ENCODE assay signal across 10 mouse cellular contexts in the genomic region with DNA sequence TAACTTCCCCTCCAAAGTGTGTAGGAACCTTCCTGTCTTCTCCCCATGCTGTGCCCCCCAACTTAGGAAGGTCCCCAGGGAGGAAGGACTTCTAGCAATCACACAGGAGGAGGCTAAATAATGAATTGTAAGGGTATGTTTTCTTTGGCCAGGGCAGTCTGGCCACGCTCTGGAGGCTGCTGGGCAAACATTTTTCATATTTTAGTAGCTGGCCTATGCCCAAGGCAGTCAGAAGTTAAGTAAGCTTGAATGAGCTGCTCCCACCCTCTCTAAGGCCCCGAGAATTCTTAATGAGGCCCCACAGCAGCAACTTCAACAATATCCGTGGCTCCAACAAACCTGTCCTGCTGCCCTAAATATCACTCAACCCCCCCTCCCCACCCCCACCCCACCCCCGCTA. TPM values are rescaled to one million over a fixed set of nuclear protein-coding genes. Genes with fewer than 3 reads are reported as not detected.
DNase-seq lines count a peak whose midpoint lies in the region; ATAC-seq and TF ChIP-seq lines count a peak whose summit lies in the region.
"Had no signal": no experiment of that assay in that cellular context is flagged by ENCODE, and none has a peak within 500 bp of the region (broad histone marks: within the 10 kb centered on the region; RNA-seq: fewer than 3 reads in every experiment).

No protein-coding gene starts in this region.

- DNase-seq in forebrain, embryonic 11.5 days (ENCODE audit: low spot score): no peak
- peak; percentile 35 for DNase-seq in 3134 (ENCODE audit: extremely low read depth, insufficient read length, low spot score)
- no peak for DNase-seq in limb, embryonic 10.5 days (ENCODE audit: low spot score)
- DNase-seq in thymus, adult 2 months: no peak
- no peak for DNase-seq in left cerebral cortex, adult 18-20 months (ENCODE audit: low spot score in 2 of 2)
- no peak for DNase-seq in frontal cortex, postnatal 25 days (ENCODE audit: low spot score in 2 of 2)

- no peak overlapping the region for H3K4me3 ChIP-seq in forebrain, embryonic 13.5 days
- no peak overlapping the region for H3K4me3 ChIP-seq in forebrain, embryonic 11.5 days (ENCODE audit: low read depth, low read length)
- no peak overlapping the region for H3K4me3 ChIP-seq in embryonic facial prominence, embryonic 15.5 days (replicated peaks)
- H3K4me3 ChIP-seq in limb, embryonic 10.5 days: peak overlapping the region; percentile 21
- no peak overlapping the region for H3K4me3 ChIP-seq in thymus, adult 2 months (ENCODE audit: control insufficient read depth, insufficient read depth, low read length)

- H3K9me3 ChIP-seq in forebrain, embryonic 13.5 days (replicated peaks): no peaks in the 10 kb centered on the region
- H3K9me3 ChIP-seq in forebrain, embryonic 11.5 days (ENCODE audit: control insufficient read depth, low read length): no peaks in the 10 kb centered on the region
- no peaks in the 10 kb centered on the region for H3K9me3 ChIP-seq in embryonic facial prominence, embryonic 15.5 days (replicated peaks)
- H3K9me3 ChIP-seq in limb, embryonic 10.5 days (replicated peaks): no peaks in the 10 kb centered on the region

- H3K4me2 ChIP-seq in forebrain, embryonic 13.5 days: no peak overlapping the region
- H3K4me2 ChIP-seq in forebrain, embryonic 11.5 days (ENCODE audit: low read depth, low read length, severe bottlenecking): no peak overlapping the region
- H3K4me2 ChIP-seq in embryonic facial prominence, embryonic 15.5 days (replicated peaks): peak overlapping the region; percentile 15; the same call in 1 of the 2 replicates

- TF ChIP-seq CTCF in thymus, adult 2 months (IDR thresholded peaks at IDR 0.05; ENCODE audit: borderline replicate concordance, control insufficient read depth, extremely low read depth, insufficient read depth, low read length, poor library complexity): no peak

- WGBS in forebrain, embryonic 13.5 days: 20% methylated on average over 4 of the region's 4 CpGs
- 41% methylated on average over 4 of the region's 4 CpGs for WGBS in forebrain, embryonic 11.5 days
- WGBS in embryonic facial prominence, embryonic 15.5 days: 23% methylated on average over 4 of the region's 4 CpGs
- 29% methylated on average over 4 of the region's 4 CpGs for WGBS in limb, embryonic 10.5 days
- 87% methylated on average over 4 of the region's 4 CpGs for WGBS in thymus, adult 2 months

- no peak for ATAC-seq in forebrain, embryonic 13.5 days
- ATAC-seq in forebrain, embryonic 11.5 days (replicated peaks; ENCODE audit: low FRiP score): no peak
- no peak for ATAC-seq in embryonic facial prominence, embryonic 15.5 days (ENCODE audit: insufficient number of reproducible peaks, low FRiP score, low TSS enrichment, low read depth)
- ATAC-seq: inflammation-experienced regulatory T-cells, adult 6 months had no signal

- no peak for TF ChIP-seq POLR2A in thymus, adult 2 months (IDR thresholded peaks at IDR 0.05; ENCODE audit: control insufficient read depth, extremely low read depth, insufficient read depth, low read length, poor library complexity)

- H3K36me3 ChIP-seq in forebrain, embryonic 13.5 days (ENCODE audit: poor library complexity, severe bottlenecking): no peaks in the 10 kb centered on the region; the same call in 1 of the 2 replicates
- no peaks in the 10 kb centered on the region for H3K36me3 ChIP-seq in forebrain, embryonic 11.5 days (ENCODE audit: control insufficient read depth, insufficient read depth, low read length)
- H3K36me3 ChIP-seq in embryonic facial prominence, embryonic 15.5 days: no peaks in the 10 kb centered on the region
- peaks cover 30% of the 10 kb centered on the region for H3K36me3 ChIP-seq in limb, embryonic 10.5 days
- no peaks in the 10 kb centered on the region for H3K36me3 ChIP-seq in thymus, adult 2 months (ENCODE audit: control insufficient read depth, insufficient read depth, low read length)

- peak overlapping the region; percentile 20; the same call in 1 of the 2 replicates for H3K27ac ChIP-seq in forebrain, embryonic 13.5 days
- H3K27ac ChIP-seq in forebrain, embryonic 11.5 days (ENCODE audit: low read depth, low read length): no peak overlapping the region
- peak overlapping the region; percentile 73 for H3K27ac ChIP-seq in embryonic facial prominence, embryonic 15.5 days (replicated peaks)
- peak overlapping the region; percentile 78 for H3K27ac ChIP-seq in limb, embryonic 10.5 days
- H3K27ac ChIP-seq in thymus, adult 2 months (ENCODE audit: control insufficient read depth, insufficient read depth, low read length): no peak overlapping the region; the same call in 1 of the 2 replicates
- H3K27ac ChIP-seq: macrophage had no signal

- H3K9ac ChIP-seq in forebrain, embryonic 13.5 days: no peak overlapping the region
- H3K9ac ChIP-seq in forebrain, embryonic 11.5 days (ENCODE audit: low read length): no peak overlapping the region
- no peak overlapping the region for H3K9ac ChIP-seq in embryonic facial prominence, embryonic 15.5 days

- H3K27me3 ChIP-seq in forebrain, embryonic 13.5 days: no peaks in the 10 kb centered on the region
- H3K27me3 ChIP-seq in forebrain, embryonic 11.5 days (ENCODE audit: control insufficient read depth, insufficient read depth, low read length): no peaks in the 10 kb centered on the region
- no peaks in the 10 kb centered on the region for H3K27me3 ChIP-seq in embryonic facial prominence, embryonic 15.5 days
- no peaks in the 10 kb centered on the region for H3K27me3 ChIP-seq in limb, embryonic 10.5 days (ENCODE audit: low read depth, poor library complexity, severe bottlenecking)
- H3K27me3 ChIP-seq in thymus, adult 2 months (ENCODE audit: control insufficient read depth, insufficient read depth, low read length): no peaks in the 10 kb centered on the region

- peaks cover 49% of the 10 kb centered on the region for H3K4me1 ChIP-seq in forebrain, embryonic 13.5 days
- peaks cover 23% of the 10 kb centered on the region for H3K4me1 ChIP-seq in forebrain, embryonic 11.5 days (replicated peaks; ENCODE audit: control insufficient read depth, insufficient read depth, low read length)
- peaks cover 83% of the 10 kb centered on the region for H3K4me1 ChIP-seq in embryonic facial prominence, embryonic 15.5 days
- peaks cover 84% of the 10 kb centered on the region for H3K4me1 ChIP-seq in limb, embryonic 10.5 days
- H3K4me1 ChIP-seq in thymus, adult 2 months (replicated peaks; ENCODE audit: control insufficient read depth, insufficient read depth, low read length): peaks cover 3% of the 10 kb centered on the region; the same call in 1 of the 2 replicates

RNA-seq across cellular contexts. Expression of a gene that starts 16.5 kb away (rescaled TPM):
- polyA plus RNA-seq in forebrain, embryonic 13.5 days (2015; fragmentation: Nextera tagmentation; extraction: Ambion mirVana): 32.5 and 35.3 TPM in 2 replicates
- 40.8 and 43.3 TPM in 2 replicates for polyA plus RNA-seq in forebrain, embryonic 11.5 days (2014; fragmentation: Nextera tagmentation; extraction: Ambion mirVana)
- polyA plus RNA-seq in embryonic facial prominence, embryonic 15.5 days (2015; fragmentation: Nextera tagmentation; extraction: Ambion mirVana): 156 and 161 TPM in 2 replicates
- 102 and 142 TPM in 2 replicates for polyA plus RNA-seq in limb, embryonic 10.5 days (2016; fragmentation: Nextera tagmentation; extraction: Ambion mirVana)
- polyA plus RNA-seq in thymus, adult 2 months (2012; rRNA removed): 11.9 and 15.8 TPM in 2 replicates
- 10 to 100 TPM in 1 of 2 experiments, 1 to 10 TPM in 1; 9.5 to 10.1 TPM for total RNA-seq in left cerebral cortex, adult 18-20 months (2021)
- polyA plus RNA-seq: inflammation-experienced regulatory T-cells, adult 6 months had no signal

RNA-seq across cellular contexts. Expression of a gene that starts 33.0 kb away (rescaled TPM):
- 44.3 and 47.7 TPM in 2 replicates for polyA plus RNA-seq in forebrain, embryonic 13.5 days (2015; fragmentation: Nextera tagmentation; extraction: Ambion mirVana)
- 34.9 and 35.8 TPM in 2 replicates for polyA plus RNA-seq in forebrain, embryonic 11.5 days (2014; fragmentation: Nextera tagmentation; extraction: Ambion mirVana)
- polyA plus RNA-seq in embryonic facial prominence, embryonic 15.5 days (2015; fragmentation: Nextera tagmentation; extraction: Ambion mirVana): 23.4 and 24.5 TPM in 2 replicates
- polyA plus RNA-seq in limb, embryonic 10.5 days (2016; fragmentation: Nextera tagmentation; extraction: Ambion mirVana): 23.6 and 28.8 TPM in 2 replicates
- 22.6 and 24.0 TPM in 2 replicates for polyA plus RNA-seq in thymus, adult 2 months (2012; rRNA removed)
- 10 to 100 TPM; 24.3 to 26.2 TPM for total RNA-seq in left cerebral cortex, adult 18-20 months (2021)

RNA-seq across cellular contexts. Expression of a gene that starts 33.2 kb away (rescaled TPM):
- polyA plus RNA-seq in forebrain, embryonic 13.5 days (2015; fragmentation: Nextera tagmentation; extraction: Ambion mirVana): 89.0 and 97.3 TPM in 2 replicates
- polyA plus RNA-seq in forebrain, embryonic 11.5 days (2014; fragmentation: Nextera tagmentation; extraction: Ambion mirVana): 111 and 117 TPM in 2 replicates
- 92.9 and 95.8 TPM in 2 replicates for polyA plus RNA-seq in embryonic facial prominence, embryonic 15.5 days (2015; fragmentation: Nextera tagmentation; extraction: Ambion mirVana)
- polyA plus RNA-seq in limb, embryonic 10.5 days (2016; fragmentation: Nextera tagmentation; extraction: Ambion mirVana): 140 and 144 TPM in 2 replicates
- 68.3 and 91.0 TPM in 2 replicates for polyA plus RNA-seq in thymus, adult 2 months (2012; rRNA removed)
- total RNA-seq in left cerebral cortex, adult 18-20 months (2021): 10 to 100 TPM; 51.8 to 53.0 TPM

RNA-seq across cellular contexts. Expression of a gene that starts 37.3 kb away (rescaled TPM):
- polyA plus RNA-seq in forebrain, embryonic 13.5 days (2015; fragmentation: Nextera tagmentation; extraction: Ambion mirVana): 33.5 and 39.0 TPM in 2 replicates
- polyA plus RNA-seq in forebrain, embryonic 11.5 days (2014; fragmentation: Nextera tagmentation; extraction: Ambion mirVana): 34.4 and 34.9 TPM in 2 replicates
- polyA plus RNA-seq in embryonic facial prominence, embryonic 15.5 days (2015; fragmentation: Nextera tagmentation; extraction: Ambion mirVana): 64.0 and 64.1 TPM in 2 replicates
- 40.3 and 48.0 TPM in 2 replicates for polyA plus RNA-seq in limb, embryonic 10.5 days (2016; fragmentation: Nextera tagmentation; extraction: Ambion mirVana)
- polyA plus RNA-seq in thymus, adult 2 months (2012; rRNA removed): 47.9 and 50.1 TPM in 2 replicates
- 10 to 100 TPM; 26.1 to 27.1 TPM for total RNA-seq in left cerebral cortex, adult 18-20 months (2021)

RNA-seq across cellular contexts. Expression of a gene that starts 56.8 kb away (rescaled TPM):
- 4.2 and 4.4 TPM in 2 replicates for polyA plus RNA-seq in forebrain, embryonic 13.5 days (2015; fragmentation: Nextera tagmentation; extraction: Ambion mirVana)
- 5.0 and 5.2 TPM in 2 replicates for polyA plus RNA-seq in forebrain, embryonic 11.5 days (2014; fragmentation: Nextera tagmentation; extraction: Ambion mirVana)
- polyA plus RNA-seq in embryonic facial prominence, embryonic 15.5 days (2015; fragmentation: Nextera tagmentation; extraction: Ambion mirVana): 8.6 and 8.8 TPM in 2 replicates
- 8.3 and 9.0 TPM in 2 replicates for polyA plus RNA-seq in limb, embryonic 10.5 days (2016; fragmentation: Nextera tagmentation; extraction: Ambion mirVana)
- 297 and 310 TPM in 2 replicates for polyA plus RNA-seq in thymus, adult 2 months (2012; rRNA removed)
- 10 to 100 TPM; 70.4 to 77.9 TPM for total RNA-seq in left cerebral cortex, adult 18-20 months (2021)

Comparison
In these comparisons a context has a peak if more than half of its experiments do, and no peak if none do; other contexts are left out.
1. H3K27ac ChIP-seq: peak in forebrain, embryonic 13.5 days (single experiment), embryonic facial prominence, embryonic 15.5 days (single experiment) and limb, embryonic 10.5 days (single experiment); none in forebrain, embryonic 11.5 days (single experiment) and thymus, adult 2 months (single experiment).